Mouse (Mus musculus) heart, embryonic 14.5 days (tissue): ENCODE data around the gene Arhgap30. TPM values are rescaled to one million over a fixed set of nuclear protein-coding genes. Genes with fewer than 3 reads are reported as not detected.

ENCODE experiments used
- ATAC-seq: fragments of 200-750 bp; cut with Nextera tagmentation; 2 replicates; pipeline ENCODE4 v1.8.0; 2017; ENCODE audit warnings: low read depth, moderate TSS enrichment; ENCODE audit not compliant: insufficient number of reproducible peaks, insufficient read depth, low FRiP score
- H3K27ac ChIP-seq, 2 experiments: fragments of 200-500 bp in 1 of 2; fragments of 300-500 bp in 1 of 2; sonication (generic) in 1 of 2; replicated peaks in 1 of 2; 2 replicates each; pipeline ENCODE4 v1.5.1; 2012 to 2014; ENCODE audit warnings: low read depth in 2 of 2, low read length in 2 of 2, control low read depth in 1 of 2, mild to moderate bottlenecking in 1 of 2, mixed read lengths in 1 of 2; ENCODE audit not compliant: control insufficient read depth in 1 of 2, insufficient read depth in 1 of 2
- H3K27me3 ChIP-seq: fragments of 300-500 bp; sonication (generic); 2 replicates; pipeline ENCODE4 v1.6.1; 2014; ENCODE audit warnings: mild to moderate bottlenecking, low read length, control low read depth; ENCODE audit not compliant: control insufficient read depth, insufficient read depth
- H3K36me3 ChIP-seq: fragments of 300-500 bp; sonication (generic); 2 replicates; pipeline ENCODE4 v1.6.1; 2014; ENCODE audit warnings: mild to moderate bottlenecking, control low read depth, low read length, mixed read lengths; ENCODE audit not compliant: control insufficient read depth, insufficient read depth
- H3K4me1 ChIP-seq, 2 experiments: fragments of 200-500 bp in 1 of 2; fragments of 300-500 bp in 1 of 2; sonication (generic) in 1 of 2; 2 replicates each; pipeline ENCODE4 v1.6.1; 2012 to 2014; ENCODE audit warnings: low read length in 2 of 2, control low read depth in 1 of 2, mixed read lengths in 1 of 2; ENCODE audit not compliant: control insufficient read depth in 2 of 2, insufficient read depth in 2 of 2
- H3K4me2 ChIP-seq: fragments of 300-500 bp; sonication (generic); 2 replicates; pipeline ENCODE4 v1.6.1; 2014; ENCODE audit warnings: mild to moderate bottlenecking, low read length
- H3K4me3 ChIP-seq, 2 experiments: fragments of 200-500 bp in 1 of 2; fragments of 300-500 bp in 1 of 2; sonication (generic) in 1 of 2; 2 replicates each; pipeline ENCODE4 v1.5.1; 2012 to 2014; ENCODE audit warnings: low read length in 2 of 2, mild to moderate bottlenecking in 2 of 2, control low read depth in 1 of 2, low read depth in 1 of 2, moderate library complexity in 1 of 2; ENCODE audit not compliant: control insufficient read depth in 1 of 2, insufficient read depth in 1 of 2
- H3K9ac ChIP-seq: fragments of 300-500 bp; sonication (generic); 2 replicates; pipeline ENCODE4 v1.6.1; 2014; ENCODE audit warnings: mild to moderate bottlenecking, low read length
- H3K9me3 ChIP-seq: fragments of 300-500 bp; sonication (generic); 2 replicates; pipeline ENCODE4 v1.6.1; 2016; ENCODE audit warnings: low read length, control low read depth; ENCODE audit not compliant: control insufficient read depth
- WGBS: fragments of 180-500 bp; shearing (Covaris S2); extraction: QIAGEN DNeasy Blood & Tissue Kit; methylation state at CpG from one replicate; pipeline ENCODE4 v1.1.7; 2014; 5-methylcytosine and 5-hydroxymethylcytosine counted together
- polyA plus RNA-seq: library from polyadenylated mRNA; unstranded; fragments of >200 nt; fragmentation: Nextera tagmentation; extraction: Ambion mirVana; gene quantifications from 2 replicates; pipeline ENCODE4 v1.2.1, GENCODE M21; 2014

The Arhgap30 gene
- polyA plus RNA-seq, 1 experiment from 2014 or later = 0.54 TPM

GRCm38 (mm10) chr1:171348665-171349064 is 40.1 kb upstream of the Arhgap30 start:
- Histone ChIP-seq H3K27ac (no peak overlapping the region), H3K4me1 (peaks cover 5 to 12% of the 10 kb centered on the region in 2 experiments), H3K9me3 (peaks cover 5% of the 10 kb centered on the region), H3K27me3 (no peaks in the 10 kb centered on the region), H3K4me2 (no peak overlapping the region), H3K36me3 (peaks cover under 1% of the 10 kb centered on the region), H3K4me3 (no peak overlapping the region), H3K9ac (no peak overlapping the region)
- ATAC-seq = no peak
- WGBS = 92% methylated on average over 3 of the region's 3 CpGs

GRCm38 (mm10) chr1:171349210-171349609 is 39.5 kb upstream of the Arhgap30 start:
- Histone ChIP-seq H3K4me2 (no peak overlapping the region), H3K4me1 (peaks cover 4 to 10% of the 10 kb centered on the region in 2 experiments), H3K36me3 (no peaks in the 10 kb centered on the region), H3K9me3 (peaks cover 5% of the 10 kb centered on the region), H3K27ac (no peak overlapping the region), H3K27me3 (no peaks in the 10 kb centered on the region), H3K9ac (no peak overlapping the region), H3K4me3 (no peak overlapping the region)
- no peak for ATAC-seq
- WGBS = 93% methylated on average over 2 of the region's 2 CpGs

- Histone ChIP-seq H3K9me3 (peaks cover 3% of the 10 kb centered on the region), H3K4me1 (peaks cover 0 to 3% of the 10 kb centered on the region in 2 experiments; a peak in 2 of 4 replicates), H3K4me2 (no peak overlapping the region), H3K27me3 (no peaks in the 10 kb centered on the region), H3K9ac (no peak overlapping the region), H3K36me3 (peaks cover 27% of the 10 kb centered on the region), H3K4me3 (no peak overlapping the region), H3K27ac (no peak overlapping the region)
- WGBS = 85% methylated on average over 5 of the region's 5 CpGs
- ATAC-seq = no peak
Measured at GRCm38 (mm10) chr1:171355812-171356340, 32.9 kb upstream of the Arhgap30 start.

GRCm38 (mm10) chr1:171356814-171357213 is 31.9 kb upstream of the Arhgap30 start:
- H3K9ac ChIP-seq = no peak overlapping the region
- peaks cover 3% of the 10 kb centered on the region for H3K9me3 ChIP-seq
- H3K4me2 ChIP-seq = no peak overlapping the region
- H3K27me3 ChIP-seq = no peaks in the 10 kb centered on the region
- peaks cover 27% of the 10 kb centered on the region for H3K36me3 ChIP-seq
- no peak overlapping the region for H3K27ac ChIP-seq
- no peak overlapping the region for H3K4me3 ChIP-seq
- WGBS = 87% methylated on average over 2 of the region's 2 CpGs
- peaks cover 0 to 3% of the 10 kb centered on the region in 2 experiments; a peak in 2 of 4 replicates for H3K4me1 ChIP-seq
- no peak for ATAC-seq

GRCm38 (mm10) chr1:171358421-171358820 is 30.3 kb upstream of the Arhgap30 start:
- 77% methylated on average over 4 of the region's 4 CpGs for WGBS
- peaks cover 3% of the 10 kb centered on the region for H3K9me3 ChIP-seq
- no peaks in the 10 kb centered on the region for H3K27me3 ChIP-seq
- H3K36me3 ChIP-seq = peaks cover 27% of the 10 kb centered on the region
- H3K4me2 ChIP-seq = no peak overlapping the region
- no peak overlapping the region for H3K9ac ChIP-seq
- ATAC-seq = no peak
- peaks cover 0 to 3% of the 10 kb centered on the region in 2 experiments; a peak in 2 of 4 replicates for H3K4me1 ChIP-seq
- H3K4me3 ChIP-seq = no peak overlapping the region
- no peak overlapping the region for H3K27ac ChIP-seq

- Histone ChIP-seq H3K4me3 (peak overlapping the region; percentile 45 to 52), H3K27me3 (no peaks in the 10 kb centered on the region), H3K4me1 (peaks cover 0 to 3% of the 10 kb centered on the region in 2 experiments; a peak in 2 of 4 replicates), H3K27ac (no peak overlapping the region), H3K9me3 (peaks cover 3% of the 10 kb centered on the region), H3K36me3 (peaks cover 27% of the 10 kb centered on the region), H3K4me2 (peak overlapping the region; percentile 66), H3K9ac (peak overlapping the region; percentile 65)
- peak; percentile 25; the same call in 1 of the 2 replicates for ATAC-seq
- 10% methylated on average over 26 of the region's 26 CpGs for whole genome bisulfite sequencing
Measured at GRCm38 (mm10) chr1:171360253-171360652, 28.5 kb upstream of the Arhgap30 start.

GRCm38 (mm10) chr1:171360656-171361055 is 28.1 kb upstream of the Arhgap30 start, which contains the start of gene Klhdc9:
Gene Klhdc9 (minus strand): TSS chr1:171360798.
- H3K27ac ChIP-seq = peak within 1 kb of the TSS in 1 of 2 experiments; percentile 63; a peak in 2 of 4 replicates
- H3K4me3 ChIP-seq = peak within 1 kb of the TSS; percentile 45 to 52
- H3K27me3 ChIP-seq = no peaks in the 10 kb centered on the region
- H3K4me1 ChIP-seq = peaks cover 0 to 3% of the 10 kb centered on the region in 2 experiments; a peak in 2 of 4 replicates
- WGBS = 2% methylated on average over 21 of the region's 21 CpGs
- peaks cover 27% of the 10 kb centered on the region for H3K36me3 ChIP-seq
- H3K9ac ChIP-seq = peak within 1 kb of the TSS; percentile 65
- H3K9me3 ChIP-seq = peaks cover 3% of the 10 kb centered on the region
- peak within 1 kb of the TSS; percentile 66 for H3K4me2 ChIP-seq
- ATAC-seq = peak; percentile 83
